Mouse (Mus musculus) thymus, postnatal 25 days (tissue): ENCODE results near the gene Dusp2.

ENCODE experiments used
- DNase-seq: peaks from one replicate; pipeline ENCODE4 v3.0.0; 2022

Dusp2 gene

GRCm38 (mm10) chr2:127324456-127324855, 11.5 kb upstream of the Dusp2 start:
- no peak for DNase-seq

- peak; percentile 55 for DNase-seq
Observed at GRCm38 (mm10) chr2:127328090-127328851, 7.7 kb upstream of the Dusp2 start.

- peak; percentile 80 for DNase-seq
Observed at GRCm38 (mm10) chr2:127332807-127333570, 3.0 kb upstream of the Dusp2 start.

GRCm38 (mm10) chr2:127333945-127334603, 1.9 kb upstream of the Dusp2 start:
- DNase-seq, result peak; percentile 75

GRCm38 (mm10) chr2:127335078-127335541, 849 bp upstream of the Dusp2 start:
- DNase-seq, result peak; percentile 90

GRCm38 (mm10) chr2:127336497-127336832, 506 bp downstream of the Dusp2 start:
- DNase-seq, result no peak

GRCm38 (mm10) chr2:127336885-127337284, 926 bp downstream of the Dusp2 start:
- DNase-seq, result no peak

GRCm38 (mm10) chr2:127337531-127337930, 1.6 kb downstream of the Dusp2 start:
- peak; percentile 80 for DNase-seq

- DNase-seq, result no peak
Observed at GRCm38 (mm10) chr2:127338012-127338411, 2.1 kb downstream of the Dusp2 start.

GRCm38 (mm10) chr2:127338416-127338815, 2.5 kb downstream of the Dusp2 start, which contains the start of gene Astl:
Gene Astl (plus strand): TSS chr2:127338639.
- DNase-seq, result no peak

GRCm38 (mm10) chr2:127338833-127339232, 2.9 kb downstream of the Dusp2 start:
- DNase-seq, result peak; percentile 60

GRCm38 (mm10) chr2:127339262-127339661, 3.3 kb downstream of the Dusp2 start:
- DNase-seq, result no peak

GRCm38 (mm10) chr2:127341159-127341558, 5.2 kb downstream of the Dusp2 start:
- DNase-seq, result peak; percentile 84

- peak; percentile 50 for DNase-seq
Observed at GRCm38 (mm10) chr2:127346334-127346733, 10.4 kb downstream of the Dusp2 start.

- DNase-seq, result no peak
Observed at GRCm38 (mm10) chr2:127347147-127347985, 11.4 kb downstream of the Dusp2 start.

GRCm38 (mm10) chr2:127353881-127354280, 17.9 kb downstream of the Dusp2 start:
- no peak for DNase-seq

- peak; percentile 79 for DNase-seq
Observed at GRCm38 (mm10) chr2:127362459-127363281, 26.7 kb downstream of the Dusp2 start, which contains the start of gene Adra2b. Gene Adra2b (plus strand): TSS chr2:127363208.

- DNase-seq, result no peak
Observed at GRCm38 (mm10) chr2:127363282-127363652, 27.3 kb downstream of the Dusp2 start.

- DNase-seq, result no peak
Observed at GRCm38 (mm10) chr2:127363696-127364095, 27.7 kb downstream of the Dusp2 start.

- DNase-seq, result no peak
Observed at GRCm38 (mm10) chr2:127364452-127364851, 28.5 kb downstream of the Dusp2 start.

- no peak for DNase-seq
Observed at GRCm38 (mm10) chr2:127367126-127367820, 31.3 kb downstream of the Dusp2 start.
